Mouse (Mus musculus): ENCODE measurements around the gene Fam186a.
"Not testable (repeated sequence)": the region's sequence is repeated elsewhere in the genome, so short reads cannot be mapped to it uniquely, and the experiment has no call there.

Gene Fam186a

GRCm38 (mm10) chr15:99934501-99934900, 32.4 kb downstream of the Fam186a start:
- DNase-seq (ENCODE audit: low read depth in 2 of 2, low spot score in 2 of 2) = no peak

GRCm38 (mm10) chr15:99931231-99931630, 35.6 kb downstream of the Fam186a start:
- DNase-seq (ENCODE audit: low read depth in 2 of 2, low spot score in 2 of 2) = no peak

- no peak for DNase-seq (ENCODE audit: low read depth in 2 of 2, low spot score in 2 of 2)
Measured at GRCm38 (mm10) chr15:99919601-99920158, 47.2 kb downstream of the Fam186a start.

- no peak for DNase-seq (ENCODE audit: low read depth in 2 of 2, low spot score in 2 of 2)
Measured at GRCm38 (mm10) chr15:99917264-99917663, 49.6 kb downstream of the Fam186a start.

- DNase-seq (ENCODE audit: low read depth in 2 of 2, low spot score in 2 of 2) = no peak
Measured at GRCm38 (mm10) chr15:99914613-99915012, 52.2 kb downstream of the Fam186a start.

GRCm38 (mm10) chr15:99911785-99912184, 55.1 kb downstream of the Fam186a start:
- DNase-seq (ENCODE audit: low read depth in 2 of 2, low spot score in 2 of 2) = no peak

- peak in 1 of 2 experiments; percentile 7 for DNase-seq (ENCODE audit: low read depth in 2 of 2, low spot score in 2 of 2)
Measured at GRCm38 (mm10) chr15:99909339-99909996, 57.4 kb downstream of the Fam186a start.

GRCm38 (mm10) chr15:99907514-99907913, 59.3 kb downstream of the Fam186a start:
- no peak for DNase-seq (ENCODE audit: low read depth in 2 of 2, low spot score in 2 of 2)

GRCm38 (mm10) chr15:99907041-99907440, 59.8 kb downstream of the Fam186a start:
- DNase-seq (ENCODE audit: low read depth in 2 of 2, low spot score in 2 of 2) = no peak

- no peak for DNase-seq (ENCODE audit: low read depth in 2 of 2, low spot score in 2 of 2)
Measured at GRCm38 (mm10) chr15:99904841-99905240, 62.0 kb downstream of the Fam186a start.

- no peak for DNase-seq (ENCODE audit: low read depth in 2 of 2, low spot score in 2 of 2)
Measured at GRCm38 (mm10) chr15:99904333-99904732, 62.5 kb downstream of the Fam186a start.

- DNase-seq (ENCODE audit: low read depth in 2 of 2, low spot score in 2 of 2) = no peak
Measured at GRCm38 (mm10) chr15:99903227-99903626, 63.6 kb downstream of the Fam186a start.

- DNase-seq (ENCODE audit: low read depth in 2 of 2, low spot score in 2 of 2) = no peak
Measured at GRCm38 (mm10) chr15:99902786-99903185, 64.1 kb downstream of the Fam186a start.

GRCm38 (mm10) chr15:99896621-99897020, 70.2 kb downstream of the Fam186a start:
- DNase-seq (ENCODE audit: low read depth in 2 of 2, low spot score in 2 of 2) = no peak

GRCm38 (mm10) chr15:99891355-99891754, 75.5 kb downstream of the Fam186a start:
- no peak for DNase-seq (ENCODE audit: low read depth in 2 of 2, low spot score in 2 of 2)

GRCm38 (mm10) chr15:99890412-99891236, 76.2 kb downstream of the Fam186a start:
- DNase-seq (ENCODE audit: low read depth in 2 of 2, low spot score in 2 of 2) = no peak

GRCm38 (mm10) chr15:99889275-99889874, 77.5 kb downstream of the Fam186a start:
- DNase-seq (ENCODE audit: low read depth in 2 of 2, low spot score in 2 of 2) = no peak

GRCm38 (mm10) chr15:99887130-99887529, 79.7 kb downstream of the Fam186a start:
- not testable (repeated sequence) for DNase-seq (ENCODE audit: low read depth in 2 of 2, low spot score in 2 of 2)

- no peak for DNase-seq (ENCODE audit: low read depth in 2 of 2, low spot score in 2 of 2)
Measured at GRCm38 (mm10) chr15:99884038-99884437, 82.8 kb downstream of the Fam186a start.

GRCm38 (mm10) chr15:99878541-99878940, 88.3 kb downstream of the Fam186a start:
- no peak for DNase-seq (ENCODE audit: low read depth in 2 of 2, low spot score in 2 of 2)

- DNase-seq (ENCODE audit: low read depth in 2 of 2, low spot score in 2 of 2) = peak; percentile 61 to 74
Measured at GRCm38 (mm10) chr15:99875334-99875869, 91.5 kb downstream of the Fam186a start, which contains the start of gene Lima1. Gene Lima1, minus strand, starts transcription at chr15:99875456.

Measured in CD8-positive naive resting alpha-beta T cell, adult 2 months (primary cell).